Mouse (Mus musculus) cerebellum, adult (tissue): ENCODE results near the gene Mief2.
A peak's percentile ranks its signal among the peaks of the same experiment; 100 is the strongest.

Source experiments
- ATAC-seq: cut with Nextera tagmentation; 2 replicates; pipeline ENCODE4 v1.9.2; 2017; ENCODE audit warnings: mild to moderate bottlenecking, moderate library complexity, mixed read lengths; ENCODE audit not compliant: insufficient number of reproducible peaks, low FRiP score, low TSS enrichment

Gene Mief2

GRCm38 (mm10) chr11:60728260-60728761, at the start of gene Mief2:
TSS of gene Mief2 (plus strand) at chr11:60728398.
- peak; percentile 92 for ATAC-seq

- no peak for ATAC-seq
Observed at GRCm38 (mm10) chr11:60696165-60696564, 32.0 kb upstream of the Mief2 start.

GRCm38 (mm10) chr11:60697561-60697960, 30.6 kb upstream of the Mief2 start:
- ATAC-seq: no peak

- ATAC-seq: no peak
Observed at GRCm38 (mm10) chr11:60698806-60699523, 29.2 kb upstream of the Mief2 start.

GRCm38 (mm10) chr11:60699524-60700075, 28.6 kb upstream of the Mief2 start, which contains the start of gene Llgl1:
TSS of gene Llgl1 (plus strand) at chr11:60699723.
- ATAC-seq: peak; percentile 87

GRCm38 (mm10) chr11:60700320-60701185, 27.6 kb upstream of the Mief2 start:
- ATAC-seq: no peak

- ATAC-seq: no peak
Observed at GRCm38 (mm10) chr11:60701611-60702010, 26.6 kb upstream of the Mief2 start.

- no peak for ATAC-seq
Observed at GRCm38 (mm10) chr11:60703131-60703530, 25.1 kb upstream of the Mief2 start.

- no peak for ATAC-seq
Observed at GRCm38 (mm10) chr11:60704023-60704880, 23.9 kb upstream of the Mief2 start.

GRCm38 (mm10) chr11:60705255-60705654, 22.9 kb upstream of the Mief2 start:
- no peak for ATAC-seq

GRCm38 (mm10) chr11:60706076-60706475, 22.1 kb upstream of the Mief2 start:
- ATAC-seq: no peak

GRCm38 (mm10) chr11:60706696-60707480, 21.3 kb upstream of the Mief2 start:
- ATAC-seq: no peak

GRCm38 (mm10) chr11:60707672-60708071, 20.5 kb upstream of the Mief2 start:
- ATAC-seq: no peak

GRCm38 (mm10) chr11:60708631-60709030, 19.6 kb upstream of the Mief2 start:
- no peak for ATAC-seq

GRCm38 (mm10) chr11:60709481-60710465, 18.4 kb upstream of the Mief2 start:
- no peak for ATAC-seq

- ATAC-seq: no peak
Observed at GRCm38 (mm10) chr11:60711218-60711617, 17.0 kb upstream of the Mief2 start.

GRCm38 (mm10) chr11:60712040-60712439, 16.2 kb upstream of the Mief2 start:
- ATAC-seq: no peak

- no peak for ATAC-seq
Observed at GRCm38 (mm10) chr11:60712639-60713255, 15.5 kb upstream of the Mief2 start.
